Mouse (Mus musculus) liver, embryonic 12.5 days (tissue): Measurements from ENCODE around the gene Ube2t. TPM values are rescaled to one million over a fixed set of nuclear protein-coding genes. Genes with fewer than 3 reads are reported as not detected.

Source experiments
- ATAC-seq: fragments of 200-750 bp; cut with Nextera tagmentation; 2 replicates; pipeline ENCODE4 v1.8.0; 2017; ENCODE audit warnings: moderate number of reproducible peaks, mild to moderate bottlenecking, moderate library complexity
- H3K27ac ChIP-seq: fragments of 300-500 bp; sonication (generic); 2 replicates; pipeline ENCODE4 v1.5.1; 2016; ENCODE audit warnings: mild to moderate bottlenecking
- H3K27me3 ChIP-seq: fragments of 300-500 bp; sonication (generic); replicated peaks from 2 replicates; pipeline ENCODE4 v1.6.1; 2016; ENCODE audit warnings: mild to moderate bottlenecking, moderate library complexity
- H3K36me3 ChIP-seq: fragments of 300-500 bp; sonication (generic); 2 replicates; pipeline ENCODE4 v1.6.1; 2016; ENCODE audit warnings: mild to moderate bottlenecking, moderate library complexity
- H3K4me1 ChIP-seq: fragments of 300-500 bp; sonication (generic); 2 replicates; pipeline ENCODE4 v1.6.1; 2016
- H3K4me2 ChIP-seq: fragments of 300-500 bp; sonication (generic); 2 replicates; pipeline ENCODE4 v1.6.1; 2016; ENCODE audit warnings: mild to moderate bottlenecking, moderate library complexity
- H3K4me3 ChIP-seq: fragments of 300-500 bp; sonication (generic); 2 replicates; pipeline ENCODE4 v1.5.1; 2016; ENCODE audit warnings: mild to moderate bottlenecking, moderate library complexity
- H3K9ac ChIP-seq: fragments of 300-500 bp; sonication (generic); 2 replicates; pipeline ENCODE4 v1.6.1; 2016; ENCODE audit warnings: mild to moderate bottlenecking, moderate library complexity
- H3K9me3 ChIP-seq: fragments of 300-500 bp; sonication (generic); replicated peaks from 2 replicates; pipeline ENCODE4 v1.6.1; 2016; ENCODE audit warnings: mild to moderate bottlenecking, moderate library complexity
- WGBS: fragments of 180-500 bp; shearing (Covaris S2); methylation state at CpG from one replicate; pipeline ENCODE4 v1.1.7; 2016; ENCODE audit not compliant: insufficient replicate concordance; 5-methylcytosine and 5-hydroxymethylcytosine counted together
- polyA plus RNA-seq: library from polyadenylated mRNA; unstranded; fragments of >200 nt; fragmentation: Nextera tagmentation; extraction: Ambion mirVana; gene quantifications from 2 replicates; pipeline ENCODE4 v1.2.1, GENCODE M21; 2016

Gene Ube2t
- polyA plus RNA-seq, 1 experiment from 2014 or later = 42.6 TPM

- Histone ChIP-seq H3K9ac (no peak overlapping the region), H3K4me3 (no peak overlapping the region), H3K27me3 (peaks cover 20% of the 10 kb centered on the region), H3K36me3 (no peaks in the 10 kb centered on the region), H3K4me2 (no peak overlapping the region), H3K4me1 (0 out of 2 replicates have a peak, but pooled peaks cover 4% of the 10 kb centered on the region), H3K9me3 (no peaks in the 10 kb centered on the region), H3K27ac (no peak overlapping the region)
- no peak for ATAC-seq
- WGBS = 71% methylated on average over 7 of the region's 7 CpGs
Observed at GRCm38 (mm10) chr1:134996471-134996870, 34.1 kb downstream of the Ube2t start.

DNA sequence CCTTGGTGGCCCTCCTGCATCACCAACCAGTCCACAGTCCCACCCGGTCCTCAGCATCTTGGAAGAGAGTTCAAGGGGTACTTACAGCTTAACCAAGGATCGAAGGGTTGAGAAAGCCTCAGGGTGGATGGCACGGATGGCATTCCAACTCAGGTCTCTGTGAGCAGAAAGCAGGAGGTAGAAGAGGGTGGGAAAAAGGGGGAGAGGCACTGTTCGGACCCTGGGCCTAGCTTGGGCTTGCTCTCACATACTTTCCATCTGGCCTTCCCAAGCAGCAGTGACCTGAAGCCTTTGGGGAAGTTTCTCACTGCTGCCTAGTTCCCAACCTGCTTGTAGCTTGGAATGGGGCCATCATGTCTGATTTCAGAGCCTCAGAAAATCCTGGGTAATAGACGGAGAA lies 35.2 kb downstream of the Ube2t start:
- Histone ChIP-seq H3K4me1 (0 out of 2 replicates have a peak, but pooled peaks cover 4% of the 10 kb centered on the region), H3K27ac (no peak overlapping the region), H3K4me2 (no peak overlapping the region), H3K9me3 (no peaks in the 10 kb centered on the region), H3K4me3 (no peak overlapping the region), H3K27me3 (peaks cover 18% of the 10 kb centered on the region), H3K36me3 (no peaks in the 10 kb centered on the region), H3K9ac (no peak overlapping the region)
- WGBS = 58% methylated on average over 5 of the region's 5 CpGs
- no peak for ATAC-seq

GRCm38 (mm10) chr1:134998231-134998630 lies 35.9 kb downstream of the Ube2t start:
- Histone ChIP-seq H3K9ac (no peak overlapping the region), H3K4me2 (no peak overlapping the region), H3K27ac (no peak overlapping the region), H3K27me3 (peaks cover 18% of the 10 kb centered on the region), H3K36me3 (no peaks in the 10 kb centered on the region), H3K4me3 (no peak overlapping the region), H3K9me3 (no peaks in the 10 kb centered on the region), H3K4me1 (0 out of 2 replicates have a peak, but pooled peaks cover 4% of the 10 kb centered on the region)
- ATAC-seq = no peak
- WGBS = 66% methylated on average over 8 of the region's 8 CpGs

GRCm38 (mm10) chr1:135000527-135000926 lies 38.2 kb downstream of the Ube2t start:
- Histone ChIP-seq H3K9me3 (no peaks in the 10 kb centered on the region), H3K4me3 (no peak overlapping the region), H3K9ac (no peak overlapping the region), H3K36me3 (no peaks in the 10 kb centered on the region), H3K4me2 (no peak overlapping the region), H3K27ac (no peak overlapping the region), H3K4me1 (0 out of 2 replicates have a peak, but pooled peaks cover 4% of the 10 kb centered on the region), H3K27me3 (peaks cover 6% of the 10 kb centered on the region; the same call in 1 of the 2 replicates)
- no peak for ATAC-seq
- 62% methylated on average over 9 of the region's 9 CpGs for WGBS

DNA sequence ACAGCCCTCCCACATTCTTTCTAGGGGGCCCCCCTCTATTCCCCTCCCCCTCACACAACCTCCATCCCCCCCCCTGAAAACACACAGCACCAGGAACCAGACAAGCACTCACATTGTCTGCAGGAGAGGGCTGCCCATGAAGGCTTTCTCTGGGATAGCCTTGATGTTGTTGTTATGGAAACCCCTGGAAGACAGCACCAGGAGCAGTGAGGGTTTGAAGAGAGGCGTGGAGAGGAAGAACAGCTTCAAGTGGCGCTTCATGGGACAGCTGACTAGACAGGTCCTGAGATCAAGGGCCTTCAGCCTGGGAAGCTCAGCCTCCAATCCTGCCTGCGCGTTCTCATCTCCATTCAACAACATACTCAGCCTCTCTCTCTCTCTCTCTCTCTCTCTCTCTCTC lies 41.0 kb downstream of the Ube2t start:
- Histone ChIP-seq H3K9ac (no peak overlapping the region), H3K4me3 (no peak overlapping the region), H3K27me3 (no peaks in the 10 kb centered on the region), H3K4me2 (no peak overlapping the region), H3K27ac (no peak overlapping the region), H3K36me3 (no peaks in the 10 kb centered on the region), H3K9me3 (no peaks in the 10 kb centered on the region), H3K4me1 (no peaks in the 10 kb centered on the region)
- 65% methylated on average over 4 of the region's 4 CpGs for WGBS
- ATAC-seq = no peak

DNA sequence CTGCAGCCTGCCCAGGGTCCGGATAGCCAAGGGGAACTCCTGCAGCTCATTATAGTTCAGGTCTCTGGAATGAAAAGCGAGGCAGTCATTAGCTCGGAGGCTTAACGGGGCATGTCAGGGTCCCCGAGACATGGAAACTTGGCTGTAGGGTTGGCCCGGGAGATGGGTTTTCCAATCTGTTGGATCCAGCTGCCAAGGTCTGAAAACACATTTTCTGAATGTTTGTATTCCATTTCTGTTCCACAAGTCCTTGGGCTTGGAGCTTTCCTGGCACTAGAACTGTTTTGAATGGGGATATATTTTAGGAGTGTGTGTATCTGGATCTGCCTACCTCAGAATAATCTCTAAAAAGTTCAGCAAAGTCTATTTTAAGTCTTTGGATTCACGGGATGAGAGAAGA lies 43.3 kb downstream of the Ube2t start:
- Histone ChIP-seq H3K4me2 (no peak overlapping the region), H3K36me3 (no peaks in the 10 kb centered on the region), H3K27ac (no peak overlapping the region), H3K27me3 (no peaks in the 10 kb centered on the region), H3K4me1 (no peaks in the 10 kb centered on the region), H3K9ac (no peak overlapping the region), H3K9me3 (no peaks in the 10 kb centered on the region), H3K4me3 (no peak overlapping the region)
- no peak for ATAC-seq
- 53% methylated on average over 7 of the region's 7 CpGs for WGBS

DNA sequence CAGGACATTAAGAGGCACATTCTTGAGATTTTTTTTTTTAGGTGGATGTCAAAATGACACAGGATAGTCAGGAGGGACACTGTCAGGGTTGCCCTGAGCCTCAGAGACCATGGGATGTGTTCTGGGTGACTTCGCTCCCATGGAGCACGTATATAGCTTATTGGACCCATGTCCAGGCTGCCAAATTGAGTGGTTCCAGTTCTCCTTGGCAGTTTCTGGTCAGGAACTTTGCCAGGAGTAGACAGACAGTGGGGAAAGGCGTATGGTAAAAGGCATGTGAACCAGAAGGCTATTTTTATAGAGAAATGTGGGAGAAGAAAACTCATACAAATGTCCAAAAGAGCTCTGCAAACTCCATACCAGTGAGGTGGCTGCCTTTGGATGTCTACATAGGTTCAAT lies 47.5 kb downstream of the Ube2t start:
- H3K36me3 ChIP-seq = no peaks in the 10 kb centered on the region
- 65% methylated on average over 3 of the region's 3 CpGs for whole genome bisulfite sequencing
- no peak overlapping the region for H3K27ac ChIP-seq
- H3K4me2 ChIP-seq = no peak overlapping the region
- H3K4me3 ChIP-seq = no peak overlapping the region
- H3K4me1 ChIP-seq = no peaks in the 10 kb centered on the region
- H3K9me3 ChIP-seq = no peaks in the 10 kb centered on the region
- 0 out of 2 replicates have a peak, but pooled peaks cover 3% of the 10 kb centered on the region for H3K27me3 ChIP-seq
- no peak for ATAC-seq
- no peak overlapping the region for H3K9ac ChIP-seq

- Histone ChIP-seq H3K9me3 (no peaks in the 10 kb centered on the region), H3K4me3 (no peak overlapping the region), H3K27ac (no peak overlapping the region), H3K27me3 (0 out of 2 replicates have a peak, but pooled peaks cover 4% of the 10 kb centered on the region), H3K4me1 (no peaks in the 10 kb centered on the region), H3K9ac (no peak overlapping the region), H3K36me3 (no peaks in the 10 kb centered on the region), H3K4me2 (no peak overlapping the region)
- no peak for ATAC-seq
- 83% methylated on average over 5 of the region's 5 CpGs for WGBS
Observed at GRCm38 (mm10) chr1:135011912-135012311, 49.5 kb downstream of the Ube2t start.

DNA sequence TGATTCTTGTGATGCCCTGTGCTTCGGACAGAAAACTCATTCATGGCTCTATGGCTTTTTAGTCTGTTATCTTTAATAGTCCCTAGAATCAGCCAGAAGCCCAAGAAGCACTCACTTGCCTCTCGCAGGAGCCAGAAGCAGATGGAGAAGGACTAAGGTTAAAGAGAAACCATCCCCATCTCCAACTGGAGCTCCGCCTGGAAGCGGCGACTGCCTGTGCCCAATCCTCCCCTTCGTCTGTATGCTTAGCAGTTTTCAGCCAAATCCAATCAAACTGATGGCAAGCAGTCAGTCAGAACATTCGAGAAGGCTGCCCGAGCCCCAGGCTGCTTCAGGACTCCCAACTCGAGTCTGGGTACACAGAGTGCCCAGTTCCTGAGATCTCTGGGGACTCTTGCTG lies 50.1 kb downstream of the Ube2t start:
- Histone ChIP-seq H3K4me3 (no peak overlapping the region), H3K27me3 (0 out of 2 replicates have a peak, but pooled peaks cover 8% of the 10 kb centered on the region), H3K9me3 (no peaks in the 10 kb centered on the region), H3K9ac (no peak overlapping the region), H3K36me3 (no peaks in the 10 kb centered on the region), H3K4me2 (no peak overlapping the region), H3K4me1 (no peaks in the 10 kb centered on the region), H3K27ac (no peak overlapping the region)
- WGBS = 64% methylated on average over 9 of the region's 9 CpGs
- ATAC-seq = no peak

DNA sequence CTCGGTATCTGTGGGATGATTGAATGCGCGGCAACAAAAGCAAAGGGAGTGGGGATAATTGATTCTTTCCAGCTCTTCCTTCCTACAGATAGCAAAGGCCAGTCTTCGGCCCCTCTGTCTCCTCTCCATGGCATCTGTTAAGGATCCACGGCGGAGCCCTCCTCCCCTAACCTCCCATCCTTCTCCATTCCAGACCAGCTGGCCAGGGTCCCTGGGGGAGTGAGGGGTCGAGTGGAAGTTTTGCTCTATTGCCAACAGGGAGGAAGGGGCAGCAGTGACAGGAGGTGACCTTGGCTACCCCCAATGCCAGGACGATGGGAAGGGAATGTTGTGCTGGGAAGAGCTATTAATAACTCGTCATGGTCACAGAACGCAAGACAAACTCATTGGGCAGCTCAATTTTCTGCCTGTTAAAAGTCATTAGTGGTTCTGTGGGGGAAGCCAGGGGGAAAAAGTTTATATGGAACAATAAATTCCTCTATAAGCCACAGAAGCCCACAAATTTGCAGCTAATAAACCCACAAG lies 52.6 kb downstream of the Ube2t start:
- no peak for ATAC-seq
- WGBS = 52% methylated on average over 10 of the region's 10 CpGs
- no peak overlapping the region for H3K9ac ChIP-seq
- H3K9me3 ChIP-seq = no peaks in the 10 kb centered on the region
- no peaks in the 10 kb centered on the region for H3K36me3 ChIP-seq
- no peak overlapping the region for H3K4me2 ChIP-seq
- H3K27ac ChIP-seq = no peak overlapping the region
- H3K27me3 ChIP-seq = peaks cover 26% of the 10 kb centered on the region
- H3K4me3 ChIP-seq = no peak overlapping the region
- H3K4me1 ChIP-seq = no peaks in the 10 kb centered on the region; the same call in 1 of the 2 replicates

DNA sequence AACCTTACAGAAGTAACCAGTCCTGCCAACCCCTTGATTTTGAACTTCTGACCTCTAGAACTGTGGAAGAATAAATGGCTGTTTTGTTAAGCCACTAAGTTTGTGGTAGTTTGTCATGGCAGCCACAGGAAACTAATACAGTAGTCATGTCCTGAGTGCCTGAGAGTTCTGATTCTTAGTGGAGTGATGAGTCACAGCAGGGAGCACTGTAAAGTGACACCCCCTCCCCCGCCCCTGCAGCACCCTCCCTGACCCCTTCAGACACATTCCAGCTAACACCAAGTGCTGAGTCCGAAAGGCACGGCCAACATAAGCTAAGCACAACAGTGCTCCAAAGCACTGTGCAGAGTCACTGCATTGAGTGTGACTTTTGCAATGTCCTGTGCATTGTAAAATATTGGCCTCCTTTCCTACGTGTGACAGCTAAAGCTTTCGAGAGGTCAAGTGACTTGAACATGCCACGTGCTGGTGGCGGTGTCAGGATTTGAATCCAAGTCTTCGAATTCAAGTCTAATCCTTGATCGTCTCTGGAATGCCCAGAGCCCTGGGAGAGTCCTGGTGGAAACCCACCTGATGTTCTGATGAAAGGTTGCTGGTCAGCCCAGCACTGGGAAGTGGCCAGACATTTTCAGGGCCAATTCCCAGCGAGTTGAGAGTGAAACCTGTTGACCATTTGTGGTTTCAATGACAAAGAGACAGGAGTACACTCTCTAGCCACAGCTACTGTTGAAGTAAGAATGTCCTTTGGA lies 54.7 kb downstream of the Ube2t start:
- no peak overlapping the region for H3K4me2 ChIP-seq
- H3K9ac ChIP-seq = no peak overlapping the region
- H3K4me1 ChIP-seq = peaks cover 4% of the 10 kb centered on the region; the same call in 1 of the 2 replicates
- ATAC-seq = no peak
- no peaks in the 10 kb centered on the region for H3K36me3 ChIP-seq
- no peak overlapping the region for H3K4me3 ChIP-seq
- H3K27ac ChIP-seq = no peak overlapping the region
- 61% methylated on average over 10 of the region's 10 CpGs for WGBS
- H3K27me3 ChIP-seq = peaks cover 33% of the 10 kb centered on the region
- no peaks in the 10 kb centered on the region for H3K9me3 ChIP-seq

- Histone ChIP-seq H3K4me2 (no peak overlapping the region), H3K27me3 (peaks cover 35% of the 10 kb centered on the region), H3K9ac (no peak overlapping the region), H3K4me3 (no peak overlapping the region), H3K27ac (no peak overlapping the region), H3K9me3 (no peaks in the 10 kb centered on the region), H3K4me1 (peaks cover 4% of the 10 kb centered on the region; the same call in 1 of the 2 replicates), H3K36me3 (no peaks in the 10 kb centered on the region)
- WGBS = 60% methylated on average over 2 of the region's 2 CpGs
- no peak for ATAC-seq
Observed at GRCm38 (mm10) chr1:135017656-135018015, 55.3 kb downstream of the Ube2t start.
